ENCODE assay signal across 26 mouse cellular contexts in the genomic region with DNA sequence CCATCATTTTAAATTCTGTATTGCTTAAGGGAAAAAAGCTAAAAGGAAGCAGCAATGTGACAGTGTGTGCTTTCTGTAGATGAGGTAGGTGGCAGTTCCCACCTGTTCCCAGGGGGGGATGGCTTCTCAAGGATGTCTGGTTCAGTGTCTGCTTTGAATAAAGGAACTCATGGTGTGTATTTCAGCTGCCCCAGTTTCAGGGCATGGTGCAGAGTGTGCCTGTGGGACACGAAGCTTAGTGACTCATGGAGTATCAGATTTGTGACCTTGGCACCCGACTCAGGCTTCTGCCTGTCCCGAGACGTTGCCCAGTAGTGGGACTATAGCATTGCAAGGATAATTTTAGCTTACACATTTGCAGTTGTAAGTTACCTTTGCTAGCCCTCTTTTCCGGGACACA. TPM values are rescaled to one million over a fixed set of nuclear protein-coding genes. Genes with fewer than 3 reads are reported as not detected.
A peak's percentile ranks its signal among the peaks of the same experiment; 100 is the strongest.
DNase-seq lines count a peak whose midpoint lies in the region; ATAC-seq lines count a peak whose summit lies in the region.
"Had no signal": no experiment of that assay in that cellular context is flagged by ENCODE, and none has a peak within 500 bp of the region (broad histone marks: within the 10 kb centered on the region; RNA-seq: fewer than 3 reads in every experiment).

No protein-coding gene starts in this region.

- no peak overlapping the region for H3K27ac ChIP-seq in forebrain, embryonic 11.5 days (ENCODE audit: low read depth, low read length)
- H3K27ac ChIP-seq: embryonic facial prominence, embryonic 13.5 days; forebrain, embryonic 13.5 days; heart, embryonic 15.5 days; hindbrain, embryonic 14.5 days; kidney, postnatal 0 days; stomach, embryonic 15.5 days had no signal

- intact Hi-C loops in gastrocnemius, postnatal 14 days (cut with DNase I; ENCODE audit: low total_unique reads) = no loop called here

- H3K4me1 ChIP-seq in forebrain, embryonic 11.5 days (replicated peaks; ENCODE audit: control insufficient read depth, insufficient read depth, low read length) = no peaks in the 10 kb centered on the region
- H3K4me1 ChIP-seq: embryonic facial prominence, embryonic 13.5 days; forebrain, embryonic 13.5 days; heart, embryonic 15.5 days; stomach, embryonic 15.5 days had no signal

- peaks cover 2% of the 10 kb centered on the region; the same call in 1 of the 2 replicates for H3K36me3 ChIP-seq in forebrain, embryonic 11.5 days (ENCODE audit: control insufficient read depth, insufficient read depth, low read length)

- no peaks in the 10 kb centered on the region for H3K9me3 ChIP-seq in forebrain, embryonic 11.5 days (ENCODE audit: control insufficient read depth, low read length)
- H3K9me3 ChIP-seq: embryonic facial prominence, embryonic 13.5 days; forebrain, embryonic 13.5 days; heart, embryonic 15.5 days; stomach, embryonic 15.5 days had no signal

- no peak overlapping the region for H3K4me2 ChIP-seq in forebrain, embryonic 11.5 days (ENCODE audit: low read depth, low read length, severe bottlenecking)
- H3K4me2 ChIP-seq: embryonic facial prominence, embryonic 13.5 days; forebrain, embryonic 13.5 days; heart, embryonic 15.5 days; hindbrain, embryonic 14.5 days; liver, embryonic 11.5 days; midbrain, embryonic 11.5 days; stomach, embryonic 15.5 days had no signal

- no peak overlapping the region for H3K9ac ChIP-seq in forebrain, embryonic 11.5 days (ENCODE audit: low read length)
- H3K9ac ChIP-seq: embryonic facial prominence, embryonic 13.5 days; forebrain, embryonic 13.5 days; heart, embryonic 15.5 days; hindbrain, embryonic 14.5 days; liver, postnatal 0 days; stomach, embryonic 15.5 days had no signal

- H3K27me3 ChIP-seq in forebrain, embryonic 11.5 days (ENCODE audit: control insufficient read depth, insufficient read depth, low read length) = no peaks in the 10 kb centered on the region
- H3K27me3 ChIP-seq: embryonic facial prominence, embryonic 13.5 days; forebrain, embryonic 13.5 days; heart, embryonic 15.5 days; stomach, embryonic 15.5 days had no signal

- no peak for ATAC-seq in granulocyte monocyte progenitor cell, adult 5-6 weeks (replicated peaks; ENCODE audit: poor library complexity, severe bottlenecking)
- ATAC-seq in forebrain, embryonic 11.5 days (replicated peaks; ENCODE audit: low FRiP score) = no peak
- ATAC-seq: forebrain, embryonic 13.5 days; inflammation-experienced regulatory T-cells, adult 6 months; liver, postnatal 0 days; lung, postnatal 0 days had no signal

- H3K4me3 ChIP-seq in forebrain, embryonic 11.5 days (ENCODE audit: low read depth, low read length) = no peak overlapping the region
- H3K4me3 ChIP-seq: embryonic facial prominence, embryonic 13.5 days; erythroblast, embryonic 14.5 days; forebrain, embryonic 13.5 days; heart, embryonic 15.5 days; stomach, embryonic 15.5 days had no signal

- peak; percentile 42 to 52 for DNase-seq in spleen, postnatal 36 days (ENCODE audit: low spot score in 2 of 2)
- no peak for DNase-seq in spleen, adult 12 weeks (ENCODE audit: low spot score)
- DNase-seq in adrenal gland, postnatal 36 days = peak; percentile 78 to 80
- DNase-seq in gastrocnemius, postnatal 14 days = peak; percentile 74
- DNase-seq in forebrain, embryonic 11.5 days (ENCODE audit: low spot score) = no peak
- DNase-seq in liver = no peak
- DNase-seq: cerebellum, adult 2 months; cerebellum, postnatal 25 days; embryo, embryonic 11 days; heart, postnatal 36 days; kidney, adult 2 months; liver, postnatal 0 days; right cerebral cortex, postnatal 14 days; thymus, postnatal 36 days had no signal

- 89% methylated on average over 5 of the region's 5 CpGs for WGBS in forebrain, embryonic 11.5 days

RNA-seq across cellular contexts. Expression of a gene that starts 23.8 kb away (rescaled TPM):
- 10 to 100 TPM; 31.8 to 32.6 TPM for total RNA-seq in adrenal gland, postnatal 36 days (2021)
- 10 to 100 TPM; 31.8 to 39.9 TPM for total RNA-seq in gastrocnemius, postnatal 14 days (2021)
- total RNA-seq in granulocyte monocyte progenitor cell, adult 5-6 weeks (2014; fragmentation: Nextera tagmentation) = 0.38 TPM in 1 of 2 replicates, not detected in the other
- 0.15 and 0.17 TPM in 2 replicates for total RNA-seq in granulocyte monocyte progenitor cell, adult 5-6 weeks (2017)
- 14.9 and 15.8 TPM in 2 replicates for polyA plus RNA-seq in forebrain, embryonic 11.5 days (2014; fragmentation: Nextera tagmentation; extraction: Ambion mirVana)
- polyA plus RNA-seq: erythroblast, embryonic 14.5 days had no signal

RNA-seq across cellular contexts. Expression of a gene that starts 45.3 kb away (rescaled TPM):
- 100 to 1,000 TPM in 1 of 2 experiments, 10 to 100 TPM in 1; 88.0 to 104 TPM for total RNA-seq in adrenal gland, postnatal 36 days (2021)
- 100 to 1,000 TPM; 102 to 112 TPM for total RNA-seq in gastrocnemius, postnatal 14 days (2021)
- 78.6 and 82.8 TPM in 2 replicates for total RNA-seq in granulocyte monocyte progenitor cell, adult 5-6 weeks (2014; fragmentation: Nextera tagmentation)
- 86.4 and 93.8 TPM in 2 replicates for total RNA-seq in granulocyte monocyte progenitor cell, adult 5-6 weeks (2017)
- polyA plus RNA-seq in forebrain, embryonic 11.5 days (2014; fragmentation: Nextera tagmentation; extraction: Ambion mirVana) = 43.9 and 44.8 TPM in 2 replicates

RNA-seq across cellular contexts. Expression of a gene that starts 56.0 kb away (rescaled TPM):
- 100 to 1,000 TPM; 251 to 350 TPM for total RNA-seq in adrenal gland, postnatal 36 days (2021)
- 10 to 100 TPM; 13.3 to 14.1 TPM for total RNA-seq in gastrocnemius, postnatal 14 days (2021)
- total RNA-seq in granulocyte monocyte progenitor cell, adult 5-6 weeks (2014; fragmentation: Nextera tagmentation) = 26.9 and 30.3 TPM in 2 replicates
- 43.8 and 60.3 TPM in 2 replicates for total RNA-seq in granulocyte monocyte progenitor cell, adult 5-6 weeks (2017)
- polyA plus RNA-seq in forebrain, embryonic 11.5 days (2014; fragmentation: Nextera tagmentation; extraction: Ambion mirVana) = 111 and 120 TPM in 2 replicates

Comparison
In these comparisons a context has a peak if more than half of its experiments do, and no peak if none do; other contexts are left out.
1. DNase-seq: peak in spleen, postnatal 36 days (2 of 2), adrenal gland, postnatal 36 days (2 of 2) and gastrocnemius, postnatal 14 days (single experiment); none in spleen, adult 12 weeks (single experiment), forebrain, embryonic 11.5 days (single experiment) and liver (single experiment).
2. RNA of a gene that starts 23.8 kb away (total RNA-seq): 31.8 to 39.9 TPM in gastrocnemius, postnatal 14 days and 31.8 to 32.6 TPM in adrenal gland, postnatal 36 days; 0.15 to 0.38 TPM in granulocyte monocyte progenitor cell, adult 5-6 weeks; every median in the first group is over 10 times any median in the second.
3. RNA of a gene that starts 56.0 kb away (total RNA-seq): 251 to 350 TPM in adrenal gland, postnatal 36 days; 26.9 to 60.3 TPM in granulocyte monocyte progenitor cell, adult 5-6 weeks and 13.3 to 14.1 TPM in gastrocnemius, postnatal 14 days; every median in the first group is over 4 times any median in the second.